Mouse (Mus musculus) ZHBTc4 (cell line): ENCODE results near the gene Cadm1.

Source experiments
- DNase-seq: peaks from one replicate; pipeline ENCODE4 v3.0.0-alpha.2; 2011; ENCODE audit warnings: low read depth, low spot score

Gene Cadm1

DNA sequence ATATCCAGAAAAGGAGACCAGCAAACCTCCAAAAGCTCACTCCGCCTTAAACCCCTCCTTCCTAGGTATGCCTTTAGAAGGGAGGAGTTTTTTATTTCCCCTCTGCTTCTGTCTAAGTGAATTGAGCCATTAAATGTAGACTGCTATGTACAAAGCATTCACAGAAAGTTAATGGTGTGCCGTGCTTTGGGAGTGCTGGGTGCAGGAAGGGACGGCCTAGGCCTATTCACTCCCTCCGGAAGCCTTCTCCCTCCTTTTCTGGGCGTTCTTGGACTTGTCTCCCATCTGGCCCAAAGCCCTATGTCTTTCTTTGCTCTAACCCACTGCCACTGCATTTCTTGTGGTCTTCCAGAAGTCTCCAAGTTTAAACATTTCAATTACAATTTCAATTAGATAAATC lies 268.5 kb downstream of the Cadm1 start:
- peak; percentile 76 for DNase-seq

DNA sequence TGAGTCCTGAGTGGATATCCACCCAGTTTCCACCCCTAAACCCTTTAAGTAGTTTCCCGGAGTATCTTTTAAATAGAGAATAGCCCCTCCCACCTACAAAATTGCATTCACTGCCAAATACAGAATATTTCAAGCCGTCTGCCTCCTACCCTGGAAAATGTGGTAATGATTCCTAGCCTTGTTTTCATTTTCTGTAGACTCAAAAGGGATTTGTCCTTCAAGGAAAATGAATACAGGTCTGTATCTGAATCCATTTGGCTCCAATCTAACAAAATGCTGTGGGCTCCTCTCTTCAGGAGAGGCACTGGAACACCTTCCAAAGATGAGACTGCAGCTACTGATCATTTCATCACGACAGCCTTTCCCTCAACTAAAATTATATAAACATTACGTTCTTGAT lies 271.3 kb downstream of the Cadm1 start:
- no peak for DNase-seq

DNA sequence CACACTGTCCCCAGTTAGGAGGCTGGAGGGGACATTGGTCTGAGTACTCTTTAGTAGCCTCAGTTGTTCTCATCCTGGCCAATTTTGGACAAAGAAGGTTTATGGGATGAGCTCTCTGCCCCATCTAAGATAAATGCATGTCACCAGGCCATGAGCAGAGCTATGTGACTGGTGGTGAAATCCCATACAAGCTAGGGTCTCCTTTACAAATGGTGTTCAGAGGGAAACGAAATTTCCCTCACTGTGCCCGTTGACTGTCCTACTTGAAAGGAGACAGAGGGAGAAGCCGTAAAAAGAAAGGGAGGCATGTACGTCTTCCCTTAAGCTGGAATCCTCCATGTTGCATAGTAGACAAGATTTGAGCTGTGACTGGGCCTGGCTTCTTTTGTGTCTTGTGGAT lies 272.6 kb downstream of the Cadm1 start:
- no peak for DNase-seq

GRCm38 (mm10) chr9:47803531-47804105 lies 273.6 kb downstream of the Cadm1 start:
- DNase-seq: peak; percentile 89

- no peak for DNase-seq
Measured at GRCm38 (mm10) chr9:47805658-47806057, 275.7 kb downstream of the Cadm1 start.

DNA sequence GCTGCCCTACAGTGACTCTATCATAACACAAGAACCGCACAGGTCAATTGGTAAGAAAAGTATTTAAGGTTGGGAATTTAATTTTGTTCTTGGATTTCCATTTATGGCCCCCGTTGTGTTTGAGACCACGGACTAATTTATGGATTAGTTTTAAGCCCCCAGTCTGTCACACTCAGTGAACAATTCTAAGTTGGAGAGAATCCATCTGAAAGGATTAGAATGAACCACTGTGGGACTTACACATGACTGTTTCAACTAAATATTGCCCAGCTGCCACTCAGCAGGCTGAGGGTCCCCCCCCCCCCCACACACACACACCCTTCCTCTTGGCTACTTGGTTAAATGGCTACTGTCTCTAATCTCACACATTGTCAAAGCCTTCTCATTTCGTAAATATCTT lies 295.7 kb downstream of the Cadm1 start:
- no peak for DNase-seq

DNA sequence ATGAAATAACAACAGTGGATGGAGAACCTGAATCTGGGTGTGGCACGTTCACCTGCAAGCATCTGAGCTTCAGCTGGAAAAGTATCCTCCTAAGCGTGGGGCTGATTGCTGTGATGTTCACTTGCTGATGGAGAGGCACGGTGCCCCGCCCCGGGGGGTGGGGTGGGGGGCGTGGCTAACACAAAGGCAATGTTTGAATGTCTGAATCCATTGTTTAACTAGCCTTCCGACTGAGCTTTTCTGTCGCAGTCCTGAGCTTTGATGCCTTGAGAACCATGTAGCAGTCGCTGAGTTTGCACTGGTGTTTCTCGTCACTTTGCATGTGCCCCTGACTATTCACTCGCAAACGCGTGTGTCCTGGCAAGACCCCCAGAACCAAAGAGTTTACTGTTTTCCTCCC lies 298.8 kb downstream of the Cadm1 start:
- peak; percentile 93 for DNase-seq

DNA sequence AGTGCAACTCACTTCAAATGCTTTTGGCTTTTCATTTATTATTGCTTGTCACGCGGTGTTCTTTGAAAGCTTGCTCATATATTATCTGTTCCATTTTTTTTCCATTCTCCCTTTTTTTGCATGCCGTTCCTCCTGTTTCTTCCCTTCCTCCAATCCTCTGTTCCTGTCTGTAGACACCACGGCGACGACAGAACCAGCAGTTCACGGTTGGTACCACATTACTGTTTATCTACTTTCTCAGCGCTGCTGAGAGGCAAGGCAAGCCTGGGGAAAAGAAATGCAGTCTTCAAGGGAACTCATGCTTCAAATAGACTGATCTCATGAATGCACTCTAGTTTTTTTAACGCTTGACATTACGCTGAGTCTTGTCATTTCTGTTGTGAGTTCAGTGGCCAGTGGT lies 299.2 kb downstream of the Cadm1 start:
- no peak for DNase-seq

DNA sequence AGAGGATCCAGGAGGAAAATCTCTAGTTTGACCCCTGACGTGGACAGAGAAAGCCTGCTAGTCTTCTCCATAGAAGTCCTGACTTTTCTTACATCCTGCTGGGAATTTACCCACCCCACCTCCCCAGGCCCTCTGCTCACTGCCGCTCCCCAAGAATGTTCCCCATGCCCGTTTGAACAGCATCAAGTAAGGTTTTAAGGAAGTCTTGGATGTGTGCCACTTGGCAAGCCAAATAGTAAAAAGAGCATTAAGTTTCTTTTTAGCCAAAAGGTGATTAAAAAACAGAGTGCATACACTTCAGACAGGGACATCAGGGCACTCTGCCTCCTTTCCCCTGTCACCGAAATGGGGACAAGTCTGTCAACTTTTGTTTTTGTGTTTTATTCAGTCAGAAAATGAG lies 299.9 kb downstream of the Cadm1 start:
- DNase-seq: no peak

DNA sequence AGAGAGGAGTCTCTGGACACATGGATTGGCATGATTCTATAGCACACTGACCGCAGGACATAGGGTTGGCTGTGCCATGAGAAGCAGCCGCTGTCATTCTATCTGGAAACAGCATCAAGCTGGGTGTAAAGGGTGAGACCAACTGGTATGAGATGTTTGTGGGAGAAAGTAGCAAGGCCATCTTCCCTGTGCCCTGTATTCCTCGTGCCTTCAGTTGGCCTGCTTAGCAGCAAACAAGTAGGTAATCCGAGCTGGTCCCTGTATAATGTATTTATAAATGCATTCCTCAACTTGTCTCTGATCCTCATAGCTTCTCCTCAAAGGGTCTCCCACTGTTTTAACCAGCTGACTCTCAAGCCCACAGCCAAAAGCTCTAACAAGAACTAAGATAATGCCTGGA lies 301.4 kb downstream of the Cadm1 start:
- no peak for DNase-seq

GRCm38 (mm10) chr9:47838170-47838569 lies 308.2 kb downstream of the Cadm1 start:
- DNase-seq: no peak

DNA sequence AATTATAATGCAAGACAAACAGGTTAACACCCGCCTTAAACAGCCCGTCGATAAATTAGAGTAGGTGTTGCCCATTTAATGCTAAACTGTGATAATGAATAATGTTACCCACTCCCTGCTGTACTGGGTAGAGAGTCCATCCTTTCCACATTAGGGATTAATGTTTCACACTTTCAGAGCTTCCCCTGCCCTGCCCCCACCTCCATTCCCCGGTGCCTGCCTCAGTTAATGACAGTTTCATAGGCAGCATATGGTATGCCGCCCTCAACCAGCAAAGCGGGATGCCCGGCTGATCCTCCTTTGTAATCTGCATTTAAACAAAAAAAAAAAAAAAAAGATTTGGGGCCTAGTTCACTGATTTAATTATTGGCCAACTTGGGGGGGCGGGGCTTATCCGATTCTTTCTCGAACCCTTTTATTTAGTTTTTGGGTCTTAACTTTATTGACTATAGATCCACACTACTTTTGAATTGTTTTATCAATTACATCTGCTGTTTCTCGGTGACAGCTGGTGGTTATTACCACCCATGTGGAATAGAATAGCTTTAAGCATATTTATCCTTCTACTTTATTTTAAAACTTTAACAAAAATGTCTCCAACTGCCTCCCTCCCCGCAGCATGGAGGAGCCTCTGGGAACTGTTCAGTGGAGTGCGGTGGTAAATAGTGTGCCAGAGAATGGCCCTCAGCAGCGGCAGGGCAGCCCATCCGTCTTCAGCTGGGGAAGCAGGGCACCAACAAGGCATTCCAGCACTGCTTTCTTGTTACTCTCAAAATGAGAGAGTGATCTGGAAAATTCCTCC lies 309.1 kb downstream of the Cadm1 start:
- no peak for DNase-seq

DNA sequence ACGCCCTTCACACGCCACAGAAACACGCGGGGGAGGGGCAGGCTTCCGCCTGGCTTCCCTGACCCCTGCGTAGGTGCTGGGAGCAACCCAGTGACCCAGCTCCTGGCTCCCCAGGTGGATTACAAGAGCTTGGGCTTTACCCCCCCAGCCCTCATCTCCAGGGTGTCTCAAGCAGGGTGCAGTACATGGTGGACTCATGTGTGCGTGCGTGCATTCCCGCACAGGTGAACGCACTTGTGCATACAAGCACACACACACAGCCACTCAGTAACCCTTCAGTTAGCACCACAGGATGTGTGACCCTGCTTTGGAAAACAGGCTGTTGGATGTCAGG lies 309.7 kb downstream of the Cadm1 start:
- peak; percentile 44 for DNase-seq

DNA sequence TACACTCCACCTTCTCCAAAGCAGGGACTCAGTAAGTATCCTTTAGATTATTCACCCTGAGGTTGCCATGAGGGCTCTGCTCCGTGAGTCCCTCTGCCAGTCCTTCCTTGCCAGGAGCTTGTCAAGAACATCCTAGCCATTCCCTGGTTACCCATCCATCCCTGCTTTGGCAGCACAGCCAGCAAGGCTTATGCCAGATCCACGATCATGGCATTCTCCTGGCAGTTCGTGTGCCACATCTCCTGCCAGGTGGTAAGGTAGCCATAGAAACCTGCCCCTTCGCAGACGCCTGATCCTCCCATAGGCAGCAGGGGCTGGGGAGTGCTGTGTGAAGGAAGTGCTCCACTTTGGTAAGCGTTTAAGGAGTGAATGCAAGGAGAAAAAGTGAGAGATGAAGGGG lies 313.4 kb downstream of the Cadm1 start:
- no peak for DNase-seq

GRCm38 (mm10) chr9:47846275-47846674 lies 316.3 kb downstream of the Cadm1 start:
- no peak for DNase-seq

DNA sequence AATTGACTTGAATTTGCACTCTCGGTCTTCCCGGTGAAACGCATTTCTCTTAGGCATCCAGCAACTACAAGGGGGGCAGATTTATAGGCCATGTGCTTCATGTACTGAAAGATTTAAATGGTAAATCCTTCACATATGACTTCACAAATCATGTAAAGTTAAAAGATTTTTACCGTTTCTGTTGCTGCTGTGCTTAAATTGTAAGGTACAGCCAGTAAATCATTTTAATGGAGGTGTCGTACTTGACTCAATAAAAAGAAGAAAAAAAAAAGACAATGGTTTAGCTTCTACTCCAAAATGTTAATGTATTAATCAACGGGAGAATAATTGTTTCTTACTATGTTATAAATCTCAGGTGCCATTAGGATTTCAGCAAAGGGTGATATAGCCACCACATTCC lies 317.0 kb downstream of the Cadm1 start:
- no peak for DNase-seq

DNA sequence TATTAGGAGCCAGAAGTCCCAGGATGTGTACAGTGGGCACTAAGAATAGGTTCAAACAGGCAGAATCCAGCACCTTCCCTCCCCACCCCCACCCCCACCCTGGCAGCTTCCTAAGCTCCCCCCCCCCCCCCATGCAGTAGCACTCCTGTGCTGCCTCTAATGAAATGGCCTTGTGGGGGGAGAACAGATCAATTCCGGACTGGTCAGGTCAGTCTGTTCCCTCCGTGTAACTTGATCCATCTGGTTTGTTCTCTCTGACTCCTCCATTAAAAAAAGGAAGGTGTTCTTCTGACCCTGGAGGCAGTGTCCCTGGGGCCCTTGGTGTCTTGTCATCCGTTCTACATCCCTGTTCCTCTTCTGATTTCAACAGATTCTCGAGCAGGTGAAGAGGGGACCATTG lies 317.8 kb downstream of the Cadm1 start:
- DNase-seq: peak; percentile 13

- no peak for DNase-seq
Measured at GRCm38 (mm10) chr9:47848745-47849144, 318.8 kb downstream of the Cadm1 start.

GRCm38 (mm10) chr9:47856311-47856710 lies 326.3 kb downstream of the Cadm1 start:
- peak; percentile 55 for DNase-seq

DNA sequence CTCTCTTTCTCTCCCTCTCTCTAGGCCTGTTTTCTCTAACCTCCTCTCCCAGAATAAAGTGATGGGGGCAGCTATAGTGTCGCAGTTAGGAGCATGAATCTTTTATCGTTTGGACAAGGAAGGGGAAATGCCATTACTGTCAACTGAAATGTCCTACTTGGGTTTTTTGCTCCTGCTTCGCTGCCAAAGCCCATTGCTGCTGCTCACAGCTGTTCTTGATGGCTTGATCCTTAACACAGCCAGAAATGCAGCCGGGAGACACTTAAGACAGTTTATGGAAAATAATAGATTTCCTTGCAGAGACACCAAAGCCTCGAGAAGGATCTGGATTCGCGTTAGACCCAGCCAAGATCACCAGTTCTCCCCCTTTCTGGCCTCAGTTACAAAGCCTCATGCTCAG lies 327.3 kb downstream of the Cadm1 start:
- no peak for DNase-seq

GRCm38 (mm10) chr9:47858134-47858533 lies 328.2 kb downstream of the Cadm1 start:
- DNase-seq: no peak

GRCm38 (mm10) chr9:47858778-47859395 lies 328.9 kb downstream of the Cadm1 start:
- DNase-seq: no peak

DNA sequence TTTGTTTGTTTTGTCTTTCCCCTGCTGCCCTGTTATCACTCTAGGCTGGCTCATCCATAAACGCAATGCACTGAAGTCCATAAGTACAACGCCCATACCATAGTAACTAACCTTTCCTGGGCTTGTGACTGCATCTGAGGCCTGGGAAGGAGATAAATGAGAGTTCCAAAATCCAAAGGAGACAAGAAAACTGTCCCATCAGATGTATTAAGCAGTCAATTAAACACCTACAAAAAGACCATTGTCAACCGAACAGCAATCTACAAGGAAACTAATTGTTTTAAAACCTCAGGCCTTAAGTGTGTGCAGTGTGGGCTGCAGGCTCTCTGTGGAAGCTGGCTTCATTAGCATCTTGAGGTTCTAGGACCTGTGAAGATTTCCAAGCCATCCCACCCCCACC lies 331.0 kb downstream of the Cadm1 start:
- DNase-seq: peak; percentile 16
